ENCODE assay signal across 8 mouse cellular contexts in genomic region chr3:79852654-79853166, GRCm38 (mm10). TPM values are rescaled to one million over a fixed set of nuclear protein-coding genes. Genes with fewer than 3 reads are reported as not detected.
DNase-seq lines count a peak whose midpoint lies in the region; ATAC-seq lines count a peak whose summit lies in the region.

Tmem144 (minus strand) TSS chr3:79852773.

- DNase-seq in layer of hippocampus, adult 18-20 months (ENCODE audit: low spot score in 2 of 2) = peak in 1 of 2 experiments; percentile 63
- DNase-seq in layer of hippocampus, adult 9-10 months (ENCODE audit: low spot score) = no peak
- no peak for DNase-seq in heart, postnatal 36 days
- DNase-seq in right cerebral cortex, postnatal 36 days (ENCODE audit: low spot score in 2 of 2) = no peak
- no peak for DNase-seq in ovary, adult 18-20 months (ENCODE audit: low spot score)
- DNase-seq in c-Kit-positive CD71-positive TER-119-positive erythroid progenitor cells, embryonic 14.5 days (ENCODE audit: low spot score) = no peak

- H3K27ac ChIP-seq in liver, embryonic 15.5 days (replicated peaks) = no peak within 1 kb of the TSS

- H3K27me3 ChIP-seq in liver, embryonic 15.5 days = no peaks in the 10 kb centered on the region

- H3K9me3 ChIP-seq in liver, embryonic 15.5 days (replicated peaks) = no peaks in the 10 kb centered on the region

- H3K4me2 ChIP-seq in liver, embryonic 15.5 days = no peak within 1 kb of the TSS

- 31% methylated on average over 8 of the region's 8 CpGs for WGBS in liver, embryonic 15.5 days (ENCODE audit: insufficient replicate concordance)

- H3K4me3 ChIP-seq in liver, embryonic 15.5 days (replicated peaks) = no peak within 1 kb of the TSS

- H3K4me1 ChIP-seq in liver, embryonic 15.5 days (replicated peaks) = peaks cover 22% of the 10 kb centered on the region

- ATAC-seq in liver, embryonic 15.5 days (ENCODE audit: insufficient read depth) = 0 out of 2 replicates have a peak, but pooled peaks have one; percentile 25
- ATAC-seq in monocyte, adult 5-6 weeks (replicated peaks; ENCODE audit: insufficient number of reproducible peaks, low FRiP score, low TSS enrichment, poor library complexity, severe bottlenecking) = 0 out of 2 replicates have a peak, but pooled peaks have one; percentile 41

- no peaks in the 10 kb centered on the region for H3K36me3 ChIP-seq in liver, embryonic 15.5 days (replicated peaks)

- no peak within 1 kb of the TSS for H3K9ac ChIP-seq in liver, embryonic 15.5 days

- intact Hi-C loops in heart, postnatal 36 days (cut with DNase I) = no loop called here

RNA-seq across cellular contexts. Expression of gene Tmem144, which starts in this region (rescaled TPM):
- 10 to 100 TPM; 20.7 to 21.8 TPM for total RNA-seq in layer of hippocampus, adult 18-20 months (2021)
- 10 to 100 TPM; 12.2 to 13.4 TPM for total RNA-seq in heart, postnatal 36 days (2021)
- polyA plus RNA-seq in liver, embryonic 15.5 days (2015; fragmentation: Nextera tagmentation; extraction: Ambion mirVana) = 2.1 TPM in 2 replicates
- 0.29 TPM in 1 of 3 replicates, not detected in the others for total RNA-seq in monocyte, adult 5-6 weeks (2017)

Comparison
In these comparisons a context has a peak if more than half of its experiments do, and no peak if none do; other contexts are left out.
1. RNA of gene Tmem144 (total RNA-seq): 20.7 to 21.8 TPM in layer of hippocampus, adult 18-20 months and 12.2 to 13.4 TPM in heart, postnatal 36 days; 0.29 TPM in monocyte, adult 5-6 weeks; every median in the first group is over 10 times any median in the second.
2. Peak in ATAC-seq in monocyte, adult 5-6 weeks; RNA of the gene not detected or under 1 TPM.